Mouse (Mus musculus) frontal cortex, postnatal 14 days (tissue): ENCODE results near the gene Dnajc19.
A peak's percentile ranks its signal among the peaks of the same experiment; 100 is the strongest.

Experiments
- DNase-seq, 2 experiments: peaks; one replicate each; pipeline ENCODE4 v3.0.0; 2022; ENCODE audit warnings: low spot score in 2 of 2

Gene Dnajc19

GRCm38 (mm10) chr3:34030601-34031000 is 50.5 kb downstream of the Dnajc19 start:
- no peak for DNase-seq

- no peak for DNase-seq
Observed at GRCm38 (mm10) chr3:34028935-34029334, 52.2 kb downstream of the Dnajc19 start.

GRCm38 (mm10) chr3:34021259-34021828 is 59.8 kb downstream of the Dnajc19 start:
- DNase-seq: no peak

GRCm38 (mm10) chr3:34020382-34021258 is 60.5 kb downstream of the Dnajc19 start:
- no peak for DNase-seq

GRCm38 (mm10) chr3:34019540-34020381 is 61.4 kb downstream of the Dnajc19 start, which contains the start of gene Fxr1:
Gene Fxr1, plus strand, starts transcription at chr3:34019943.
- peak; percentile 66 to 67 for DNase-seq

GRCm38 (mm10) chr3:34008191-34008590 is 72.9 kb downstream of the Dnajc19 start:
- DNase-seq: no peak

GRCm38 (mm10) chr3:34007611-34008010 is 73.5 kb downstream of the Dnajc19 start:
- no peak for DNase-seq

GRCm38 (mm10) chr3:34006824-34007223 is 74.3 kb downstream of the Dnajc19 start:
- no peak for DNase-seq

- no peak for DNase-seq
Observed at GRCm38 (mm10) chr3:34006301-34006700, 74.8 kb downstream of the Dnajc19 start.
